Mouse (Mus musculus) kidney, embryonic 15.5 days (tissue): ENCODE measurements at regions not wholly inside any gene's neighbourhood (a gene's known extent, or its start where the extent isn't known, plus 50 kb on each side); places are given as distances from the start of the nearest gene placed in this dataset.

ENCODE experiments used
- ATAC-seq: fragments of 200-750 bp; cut with Nextera tagmentation; replicated peaks from 2 replicates; pipeline ENCODE4 v1.8.0; 2017; ENCODE audit warnings: moderate TSS enrichment; ENCODE audit not compliant: low FRiP score
- H3K27ac ChIP-seq: fragments of 300-500 bp; sonication (generic); 2 replicates; pipeline ENCODE4 v1.5.1; 2015; ENCODE audit warnings: mild to moderate bottlenecking, inconsistent platforms
- H3K27me3 ChIP-seq: fragments of 300-500 bp; sonication (generic); 2 replicates; pipeline ENCODE4 v1.6.1; 2015; ENCODE audit warnings: inconsistent platforms
- H3K36me3 ChIP-seq: fragments of 300-500 bp; sonication (generic); 2 replicates; pipeline ENCODE4 v1.6.1; 2015; ENCODE audit warnings: inconsistent platforms
- H3K4me1 ChIP-seq: fragments of 300-500 bp; sonication (generic); 2 replicates; pipeline ENCODE4 v1.6.1; 2015; ENCODE audit warnings: inconsistent platforms
- H3K4me2 ChIP-seq: fragments of 300-500 bp; sonication (generic); 2 replicates; pipeline ENCODE4 v1.6.1; 2015; ENCODE audit warnings: moderate library complexity, mild to moderate bottlenecking, inconsistent platforms
- H3K4me3 ChIP-seq: fragments of 300-500 bp; sonication (generic); replicated peaks from 2 replicates; pipeline ENCODE4 v1.5.1; 2015; ENCODE audit warnings: mild to moderate bottlenecking, inconsistent platforms
- H3K9ac ChIP-seq: fragments of 300-500 bp; sonication (generic); 2 replicates; pipeline ENCODE4 v1.6.1; 2015; ENCODE audit warnings: mild to moderate bottlenecking, inconsistent platforms
- H3K9me3 ChIP-seq: fragments of 300-500 bp; sonication (generic); replicated peaks from 2 replicates; pipeline ENCODE4 v1.6.1; 2016; ENCODE audit warnings: inconsistent platforms
- WGBS: fragments of 180-500 bp; shearing (Covaris S2); methylation state at CpG from one replicate; pipeline ENCODE4 v1.1.7; 2015; ENCODE audit warnings: mixed read lengths; 5-methylcytosine and 5-hydroxymethylcytosine counted together

DNA sequence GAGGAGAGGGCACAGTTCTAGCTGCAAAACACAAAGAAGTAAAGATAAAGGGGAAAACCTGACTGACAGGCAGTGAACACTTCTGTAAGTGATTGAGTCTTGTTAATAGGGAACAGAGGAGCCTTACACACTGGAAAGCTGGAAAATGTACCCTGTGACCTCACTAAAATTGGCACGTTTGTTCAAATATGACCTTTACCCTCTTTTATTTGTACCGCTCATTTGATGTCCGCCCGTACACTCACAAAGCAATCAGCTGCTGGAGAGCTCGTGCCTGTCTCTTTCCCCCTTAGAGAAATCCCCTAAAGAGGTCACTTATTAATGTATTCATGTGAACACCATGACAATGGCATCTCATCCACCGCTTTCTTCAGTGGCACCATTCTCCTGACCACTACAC is 819.4 kb downstream of the Defb40 start:
- H3K4me1 ChIP-seq, result no peaks in the 10 kb centered on the region
- H3K9me3 ChIP-seq, result no peaks in the 10 kb centered on the region
- H3K9ac ChIP-seq, result no peak overlapping the region
- no peaks in the 10 kb centered on the region for H3K27me3 ChIP-seq
- no peak overlapping the region for H3K4me3 ChIP-seq
- no peak overlapping the region for H3K27ac ChIP-seq
- ATAC-seq, result no peak
- H3K36me3 ChIP-seq, result no peaks in the 10 kb centered on the region
- no peak overlapping the region for H3K4me2 ChIP-seq
- 40% methylated on average over 6 of the region's 6 CpGs for WGBS

DNA sequence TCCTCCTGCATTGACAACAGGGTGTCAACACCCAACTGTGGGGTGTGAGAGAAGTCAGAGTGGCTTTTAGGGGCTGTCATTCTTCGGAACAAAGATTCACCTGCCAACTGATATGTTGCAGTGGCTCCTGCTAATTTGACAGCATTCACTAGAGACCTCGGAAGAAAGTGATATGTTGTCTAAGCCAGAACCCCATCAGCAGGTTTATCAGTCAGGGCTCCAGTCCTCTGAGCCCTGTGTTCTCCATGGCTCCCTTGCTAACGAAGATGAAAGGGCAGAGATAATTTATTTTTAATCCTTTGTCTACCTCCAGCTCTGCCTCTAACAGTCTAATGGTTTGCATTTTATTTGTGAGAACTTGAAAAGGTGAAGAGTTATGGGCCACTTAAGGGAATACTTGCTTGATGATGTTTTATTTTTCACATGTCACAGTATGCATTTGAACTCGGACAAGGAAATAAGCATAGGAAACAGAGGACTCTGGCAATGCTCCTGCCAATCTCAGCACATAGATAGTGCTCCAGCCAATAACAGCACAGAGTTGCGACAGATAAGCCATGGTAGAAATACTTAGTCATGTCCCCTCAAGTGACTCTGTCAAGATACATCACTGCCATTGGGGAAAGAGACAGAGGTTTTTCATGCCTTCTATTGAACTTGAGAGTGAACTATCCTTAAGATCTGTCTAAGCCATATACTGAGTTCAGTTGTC is 862.6 kb downstream of the Defb40 start:
- no peaks in the 10 kb centered on the region for H3K27me3 ChIP-seq
- H3K9me3 ChIP-seq, result no peaks in the 10 kb centered on the region
- 69% methylated on average over 5 of the region's 5 CpGs for WGBS
- H3K4me2 ChIP-seq, result no peak overlapping the region
- H3K36me3 ChIP-seq, result no peaks in the 10 kb centered on the region
- no peak overlapping the region for H3K9ac ChIP-seq
- no peak for ATAC-seq
- no peak overlapping the region for H3K27ac ChIP-seq
- H3K4me3 ChIP-seq, result no peak overlapping the region
- no peaks in the 10 kb centered on the region for H3K4me1 ChIP-seq

DNA sequence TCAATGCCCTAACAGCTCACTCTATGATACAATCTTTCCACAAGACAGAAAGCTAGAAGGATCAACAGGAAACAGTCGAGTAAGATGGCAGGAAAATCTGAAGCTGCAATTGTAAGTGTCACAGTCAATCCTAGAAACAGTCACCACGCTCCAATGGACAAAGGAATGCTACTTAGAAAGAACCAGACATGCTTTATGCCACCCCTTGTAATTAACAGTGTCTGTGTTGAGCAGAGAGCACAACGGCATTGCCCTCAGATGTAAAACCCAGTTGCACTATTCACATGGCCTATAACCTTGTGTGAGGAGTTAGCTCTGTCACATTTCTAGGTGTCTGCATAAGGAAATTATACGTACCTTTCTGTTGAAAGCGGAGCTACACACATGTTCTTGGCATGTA is 864.8 kb downstream of the Defb40 start:
- Histone ChIP-seq H3K27me3 (no peaks in the 10 kb centered on the region), H3K9me3 (no peaks in the 10 kb centered on the region), H3K4me3 (no peak overlapping the region), H3K4me1 (no peaks in the 10 kb centered on the region), H3K36me3 (no peaks in the 10 kb centered on the region), H3K27ac (no peak overlapping the region), H3K4me2 (no peak overlapping the region), H3K9ac (no peak overlapping the region)
- ATAC-seq, result peak; percentile 66; the same call in 1 of the 2 replicates
- whole genome bisulfite sequencing, result 60% methylated on average over 5 of the region's 5 CpGs

- Histone ChIP-seq H3K9me3 (no peaks in the 10 kb centered on the region), H3K9ac (no peak overlapping the region), H3K4me2 (no peak overlapping the region), H3K27ac (no peak overlapping the region), H3K4me1 (no peaks in the 10 kb centered on the region), H3K4me3 (no peak overlapping the region), H3K36me3 (no peaks in the 10 kb centered on the region), H3K27me3 (no peaks in the 10 kb centered on the region)
- ATAC-seq, result no peak
- 83% methylated on average over 2 of the region's 2 CpGs for WGBS
Measured at GRCm38 (mm10) chr8:18109480-18109879, 868.6 kb downstream of the Defb40 start.

DNA sequence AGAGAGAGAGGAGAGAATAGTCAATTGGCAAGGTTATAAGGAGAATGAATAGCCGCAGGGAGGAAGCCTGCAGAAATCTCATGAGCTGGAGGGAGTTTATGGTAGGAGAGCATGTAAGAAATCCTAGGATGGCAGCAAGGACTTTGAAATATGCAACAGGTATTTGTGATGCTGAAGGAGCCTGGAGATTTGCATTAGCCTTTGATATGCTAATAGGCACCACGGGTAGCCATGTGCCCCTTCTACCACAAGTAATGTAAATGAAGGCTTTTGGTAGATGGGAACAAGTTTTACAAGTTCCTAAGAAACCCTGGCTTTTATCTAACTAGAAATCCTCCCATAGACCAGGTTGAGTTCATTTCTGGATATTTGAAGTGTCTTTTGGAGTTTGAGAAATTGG is 871.2 kb downstream of the Defb40 start:
- Histone ChIP-seq H3K27ac (no peak overlapping the region), H3K4me1 (no peaks in the 10 kb centered on the region), H3K27me3 (no peaks in the 10 kb centered on the region), H3K4me2 (no peak overlapping the region), H3K36me3 (no peaks in the 10 kb centered on the region), H3K9me3 (no peaks in the 10 kb centered on the region), H3K4me3 (no peak overlapping the region), H3K9ac (no peak overlapping the region)
- ATAC-seq, result no peak
- WGBS, result 35% methylated on average over 2 of the region's 2 CpGs

DNA sequence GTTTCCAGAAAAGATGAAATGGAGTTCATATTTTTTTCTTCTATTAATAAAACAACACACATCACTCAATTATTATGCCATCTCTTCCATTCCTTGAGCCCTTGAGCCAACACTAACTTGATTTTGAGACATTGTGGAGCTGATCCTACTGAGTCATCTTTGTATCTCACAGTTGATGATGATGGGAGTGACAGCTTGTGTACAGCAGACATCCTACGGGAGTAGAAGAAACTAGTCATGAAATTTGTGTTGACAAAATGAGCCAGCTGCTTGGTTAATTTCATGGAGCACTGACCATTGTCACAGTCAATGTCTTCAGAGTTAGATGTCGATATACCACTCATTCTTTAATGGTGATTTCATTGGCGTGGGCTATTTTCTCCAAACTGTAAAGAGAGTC is 912.6 kb downstream of the Defb40 start:
- no peak for ATAC-seq
- Histone ChIP-seq H3K27me3 (no peaks in the 10 kb centered on the region), H3K4me2 (no peak overlapping the region), H3K27ac (no peak overlapping the region), H3K36me3 (no peaks in the 10 kb centered on the region), H3K4me1 (no peaks in the 10 kb centered on the region), H3K9me3 (no peaks in the 10 kb centered on the region), H3K4me3 (no peak overlapping the region), H3K9ac (no peak overlapping the region)
- 82% methylated on average over 3 of the region's 3 CpGs for WGBS

DNA sequence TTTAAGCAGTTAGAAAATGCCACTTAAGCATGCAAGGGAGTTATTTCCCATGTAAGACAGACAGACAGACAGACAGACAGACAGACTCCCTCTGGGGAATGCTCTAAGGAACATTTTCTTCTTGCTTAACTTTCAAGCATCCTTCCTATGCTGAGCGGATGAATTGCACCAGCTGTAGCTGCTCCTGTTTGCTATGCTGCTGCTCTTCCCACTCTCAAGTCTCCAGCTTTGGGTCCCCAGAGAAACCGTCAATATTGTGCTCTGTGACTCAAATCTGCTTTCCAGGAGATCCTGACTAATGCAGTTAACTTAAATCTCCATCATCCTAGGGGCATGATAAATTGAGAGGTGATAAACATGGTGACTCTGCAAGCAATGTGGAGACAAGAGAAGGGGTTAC is 918.5 kb downstream of the Defb40 start:
- H3K27me3 ChIP-seq, result no peaks in the 10 kb centered on the region

GRCm38 (mm10) chr8:18021196-18021595 is 956.9 kb downstream of the Defb40 start:
- ATAC-seq, result no peak

More for the DNA sequence above, 918.5 kb downstream of the Defb40 start:
- Histone ChIP-seq H3K4me1 (no peaks in the 10 kb centered on the region), H3K36me3 (no peaks in the 10 kb centered on the region), H3K4me2 (no peak overlapping the region), H3K27ac (no peak overlapping the region), H3K9ac (no peak overlapping the region), H3K9me3 (no peaks in the 10 kb centered on the region), H3K4me3 (no peak overlapping the region)
- ATAC-seq, result no peak
- 71% methylated on average over 2 of the region's 2 CpGs for WGBS

DNA sequence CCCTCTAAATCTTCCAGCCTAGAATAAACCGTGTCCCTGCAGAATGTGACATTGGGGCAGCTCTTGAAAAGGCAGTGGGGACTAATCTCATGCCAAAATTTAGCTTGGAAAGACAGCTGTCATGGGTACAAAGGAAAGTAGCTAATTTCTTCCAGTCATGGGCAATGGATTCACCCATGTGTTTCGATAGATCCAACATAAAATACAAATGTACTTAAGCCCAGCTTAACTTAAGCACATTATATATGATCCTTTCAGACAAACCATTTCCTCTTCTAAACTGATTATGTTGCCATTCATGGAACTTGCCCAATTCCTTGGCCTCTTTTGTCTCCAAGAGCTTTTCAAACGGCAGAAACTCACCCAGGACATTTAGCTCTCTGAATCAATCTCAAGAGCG is 970.5 kb downstream of the Defb40 start:
- Histone ChIP-seq H3K4me1 (no peaks in the 10 kb centered on the region), H3K36me3 (no peaks in the 10 kb centered on the region), H3K9me3 (no peaks in the 10 kb centered on the region), H3K27me3 (no peaks in the 10 kb centered on the region), H3K9ac (no peak overlapping the region), H3K4me2 (no peak overlapping the region), H3K27ac (no peak overlapping the region), H3K4me3 (no peak overlapping the region)
- no peak for ATAC-seq
- 77% methylated on average over 4 of the region's 4 CpGs for WGBS

More at GRCm38 (mm10) chr8:18021196-18021595, 956.9 kb downstream of the Defb40 start:
- H3K4me2 ChIP-seq, result no peak overlapping the region
- H3K9ac ChIP-seq, result no peak overlapping the region
- H3K36me3 ChIP-seq, result no peaks in the 10 kb centered on the region
- 61% methylated on average over 2 of the region's 2 CpGs for WGBS
- no peaks in the 10 kb centered on the region for H3K27me3 ChIP-seq
- 0 out of 2 replicates have a peak overlapping the region, but pooled peaks have one; percentile 23 for H3K27ac ChIP-seq
- H3K4me1 ChIP-seq, result no peaks in the 10 kb centered on the region
- no peak overlapping the region for H3K4me3 ChIP-seq
- no peaks in the 10 kb centered on the region for H3K9me3 ChIP-seq

DNA sequence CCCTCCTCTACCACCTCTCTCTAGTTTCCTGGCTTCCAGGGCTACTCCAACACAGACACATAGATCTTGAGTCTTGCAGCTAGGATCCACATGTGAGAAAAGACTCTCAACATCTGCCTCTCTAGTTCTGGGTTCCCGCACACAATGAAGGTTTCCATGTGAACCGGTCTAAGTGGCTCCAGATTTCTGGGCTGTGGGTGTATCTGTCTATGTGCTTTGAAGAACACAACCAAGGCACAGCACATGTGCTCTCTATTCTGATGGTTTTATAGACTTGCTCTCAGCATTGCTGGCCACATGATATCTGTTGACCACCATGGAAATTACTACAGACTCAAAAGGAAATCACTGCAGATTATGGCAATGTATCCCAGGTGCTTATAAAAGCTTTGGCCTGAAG is 972.4 kb downstream of the Defb40 start:
- no peak overlapping the region for H3K27ac ChIP-seq
- no peaks in the 10 kb centered on the region for H3K4me1 ChIP-seq
- no peaks in the 10 kb centered on the region for H3K36me3 ChIP-seq
- no peak overlapping the region for H3K4me2 ChIP-seq
- H3K9me3 ChIP-seq, result no peaks in the 10 kb centered on the region
- 92% methylated on average over 2 of the region's 2 CpGs for WGBS
- H3K9ac ChIP-seq, result no peak overlapping the region
- ATAC-seq, result no peak
- no peak overlapping the region for H3K4me3 ChIP-seq
- no peaks in the 10 kb centered on the region for H3K27me3 ChIP-seq

DNA sequence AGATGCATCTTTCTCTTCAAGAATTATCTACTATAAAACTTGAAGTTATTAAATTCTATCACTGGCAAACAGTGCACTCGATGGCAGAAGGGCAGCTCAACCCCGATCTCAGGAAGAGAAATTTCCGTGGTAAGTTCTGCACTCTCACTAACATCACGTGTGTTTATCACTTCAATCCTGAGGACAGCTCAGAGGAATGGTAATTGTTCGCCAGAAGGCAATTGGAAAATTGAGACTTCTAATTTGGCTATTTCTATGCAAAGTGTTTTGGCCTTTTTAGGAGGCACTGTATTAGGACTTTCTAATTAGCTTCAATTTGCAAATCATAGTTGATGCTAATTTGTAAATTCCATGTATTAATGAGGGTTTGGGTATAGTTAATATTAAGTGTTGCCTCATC is 977.3 kb downstream of the Defb40 start:
- no peaks in the 10 kb centered on the region for H3K36me3 ChIP-seq
- no peak overlapping the region for H3K4me2 ChIP-seq
- 84% methylated on average over 5 of the region's 5 CpGs for WGBS
- ATAC-seq, result no peak
- no peak overlapping the region for H3K27ac ChIP-seq
- no peaks in the 10 kb centered on the region for H3K9me3 ChIP-seq
- no peak overlapping the region for H3K9ac ChIP-seq
- no peaks in the 10 kb centered on the region for H3K27me3 ChIP-seq
- no peak overlapping the region for H3K4me3 ChIP-seq
- no peaks in the 10 kb centered on the region for H3K4me1 ChIP-seq

- H3K4me1 ChIP-seq, result no peaks in the 10 kb centered on the region
Measured at GRCm38 (mm10) chr8:17984779-17985178, 993.3 kb downstream of the Defb40 start.

DNA sequence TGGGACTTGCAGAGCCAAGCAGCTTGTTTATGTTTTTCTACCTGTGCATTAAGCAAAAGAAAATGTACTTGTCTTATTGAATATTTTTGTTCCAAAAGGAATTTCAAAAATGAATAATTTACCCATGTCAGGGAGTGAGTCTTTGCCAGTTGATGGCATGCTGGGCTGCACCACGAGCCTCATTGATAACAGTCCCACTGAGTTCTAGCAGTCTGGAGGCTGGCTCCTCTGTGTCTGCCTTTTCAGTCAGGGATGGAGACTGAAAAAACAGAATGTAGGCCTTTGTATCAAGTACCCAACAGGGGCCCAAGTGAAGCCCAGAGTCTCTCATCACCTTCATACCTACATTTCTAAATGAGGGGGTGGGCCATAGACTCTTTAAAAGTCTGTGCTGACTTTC is 1029.2 kb downstream of the Defb40 start:
- WGBS, result 77% methylated on average over 1 of the region's 1 CpGs
- no peak overlapping the region for H3K27ac ChIP-seq

More at GRCm38 (mm10) chr8:17984779-17985178, 993.3 kb downstream of the Defb40 start:
- Histone ChIP-seq H3K4me3 (no peak overlapping the region), H3K27me3 (no peaks in the 10 kb centered on the region), H3K9me3 (no peaks in the 10 kb centered on the region), H3K9ac (no peak overlapping the region), H3K27ac (no peak overlapping the region), H3K4me2 (no peak overlapping the region), H3K36me3 (no peaks in the 10 kb centered on the region)
- ATAC-seq, result no peak
- 89% methylated on average over 1 of the region's 1 CpGs for WGBS

More for the DNA sequence above, 1029.2 kb downstream of the Defb40 start:
- no peak overlapping the region for H3K9ac ChIP-seq
- H3K4me2 ChIP-seq, result no peak overlapping the region
- H3K9me3 ChIP-seq, result no peaks in the 10 kb centered on the region
- no peaks in the 10 kb centered on the region for H3K27me3 ChIP-seq
- ATAC-seq, result no peak
- no peak overlapping the region for H3K4me3 ChIP-seq
- no peaks in the 10 kb centered on the region for H3K36me3 ChIP-seq
- no peaks in the 10 kb centered on the region for H3K4me1 ChIP-seq
